Mouse (Mus musculus): ENCODE measurements at regions not wholly inside any gene's neighbourhood (a gene's known extent, or its start where the extent isn't known, plus 50 kb on each side); places are given as distances from the start of the nearest gene placed in this dataset.
"Not testable (repeated sequence)": the region's sequence is repeated elsewhere in the genome, so short reads cannot be mapped to it uniquely, and the experiment has no call there.

GRCm38 (mm10) chr16:3334355-3334754, 256.5 kb upstream of the Olfr161 start:
- ATAC-seq (replicated peaks; ENCODE audit: poor library complexity, severe bottlenecking) = not testable (repeated sequence)

DNA sequence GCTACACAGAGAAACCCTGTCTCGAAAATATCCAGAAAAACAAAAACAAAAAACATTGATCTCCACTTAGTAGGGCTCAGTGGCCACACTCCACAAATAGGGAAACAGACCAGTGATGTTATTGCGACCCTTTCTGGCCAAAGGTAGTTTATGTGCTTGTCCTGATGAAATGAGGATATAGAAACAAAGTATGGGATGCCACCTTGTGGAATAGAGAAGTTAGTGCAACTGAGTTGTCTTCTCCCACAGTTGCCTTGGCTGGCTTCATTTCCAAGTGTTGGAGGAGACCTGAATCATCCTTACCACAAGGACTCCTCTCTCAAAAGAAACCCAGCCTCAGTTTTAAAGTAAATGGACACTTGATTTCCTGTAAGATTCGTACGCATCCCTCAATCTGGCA, 247.5 kb upstream of the Olfr161 start:
- ATAC-seq (replicated peaks; ENCODE audit: poor library complexity, severe bottlenecking) = peak; percentile 87

- not testable (repeated sequence) for ATAC-seq (replicated peaks; ENCODE audit: poor library complexity, severe bottlenecking)
These were observed 246.0 kb upstream of the Olfr161 start for GRCm38 (mm10) chr16:3344725-3345380.

DNA sequence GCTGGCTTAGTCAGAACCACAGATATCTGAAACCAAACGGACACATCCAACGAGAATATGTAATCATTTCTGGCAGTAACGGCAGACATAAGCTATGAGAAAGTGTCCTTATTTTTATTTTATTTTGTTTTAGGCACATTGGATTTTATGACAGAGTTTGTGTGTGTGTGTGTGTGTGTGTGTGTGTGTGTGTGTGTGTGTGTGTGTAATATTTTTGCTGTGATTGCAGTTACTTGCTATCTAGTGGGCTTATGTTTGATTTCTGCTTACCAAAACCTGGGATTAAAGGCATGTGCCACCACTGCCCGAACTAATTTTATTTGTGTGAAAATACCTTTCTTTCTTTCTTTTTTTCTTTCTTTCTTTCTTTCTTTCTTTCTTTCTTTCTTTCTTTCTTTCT, 241.5 kb upstream of the Olfr161 start:
- ATAC-seq (replicated peaks; ENCODE audit: poor library complexity, severe bottlenecking) = not testable (repeated sequence)

DNA sequence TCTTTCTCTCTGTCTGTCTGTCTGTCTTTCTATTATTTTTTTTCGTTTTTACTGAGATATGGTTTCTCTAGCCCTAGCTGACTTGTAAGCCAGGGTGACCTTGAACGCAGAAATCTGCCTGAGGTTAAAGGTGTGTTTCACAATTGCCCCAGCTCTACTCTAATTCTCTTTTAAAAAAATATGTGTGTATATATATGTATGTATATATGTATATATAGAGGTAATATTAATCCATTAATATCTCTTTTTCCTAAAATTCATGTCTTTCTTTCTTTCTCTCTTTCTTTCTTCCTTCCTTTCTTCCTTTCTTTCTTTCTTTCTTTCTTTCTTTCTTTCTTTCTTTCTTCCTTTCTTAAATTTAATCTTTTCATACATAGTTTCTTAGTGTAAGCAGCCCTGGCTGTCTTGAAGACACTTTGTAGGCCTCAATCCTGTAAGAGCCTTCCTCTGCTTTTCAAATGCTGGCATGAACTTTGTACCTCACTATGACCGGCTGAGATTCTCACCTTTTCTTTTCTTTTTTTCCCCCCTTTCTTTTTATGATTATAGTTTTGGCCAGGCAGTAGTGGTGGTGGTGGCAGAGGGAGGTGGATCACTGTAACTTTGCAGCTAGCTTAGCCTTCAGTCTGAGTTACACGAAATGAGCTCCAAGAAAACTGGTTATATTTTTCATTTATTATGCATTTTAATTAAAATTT, 240.8 kb upstream of the Olfr161 start:
- ATAC-seq (replicated peaks; ENCODE audit: poor library complexity, severe bottlenecking) = peak; percentile 27

GRCm38 (mm10) chr16:3350668-3351507, 240.0 kb upstream of the Olfr161 start:
- ATAC-seq (replicated peaks; ENCODE audit: poor library complexity, severe bottlenecking) = peak; percentile 91

- peak; percentile 50; the same call in 1 of the 2 replicates for ATAC-seq (replicated peaks; ENCODE audit: poor library complexity, severe bottlenecking)
These were observed 239.3 kb upstream of the Olfr161 start for GRCm38 (mm10) chr16:3351508-3352046.
